Mouse (Mus musculus): ENCODE results near the gene Bahcc1.

- TF ChIP-seq POLR2A (IDR thresholded peaks at IDR 0.05; ENCODE audit: borderline replicate concordance, extremely low read depth, low read depth, low read length) (no peak), CTCF (IDR thresholded peaks at IDR 0.05; ENCODE audit: insufficient read depth, low read length) (no peak)
These were observed 28.9 kb downstream of the Bahcc1 start for GRCm38 (mm10) chr11:120261416-120262355.
